Mouse (Mus musculus): ENCODE measurements around the gene Flywch2. TPM values are rescaled to one million over a fixed set of nuclear protein-coding genes. Genes with fewer than 3 reads are reported as not detected.
A peak's percentile ranks its signal among the peaks of the same experiment; 100 is the strongest.

Flywch2 gene
- polyA plus RNA-seq, 1 experiment from 2014 or later = 19.1 TPM

DNA sequence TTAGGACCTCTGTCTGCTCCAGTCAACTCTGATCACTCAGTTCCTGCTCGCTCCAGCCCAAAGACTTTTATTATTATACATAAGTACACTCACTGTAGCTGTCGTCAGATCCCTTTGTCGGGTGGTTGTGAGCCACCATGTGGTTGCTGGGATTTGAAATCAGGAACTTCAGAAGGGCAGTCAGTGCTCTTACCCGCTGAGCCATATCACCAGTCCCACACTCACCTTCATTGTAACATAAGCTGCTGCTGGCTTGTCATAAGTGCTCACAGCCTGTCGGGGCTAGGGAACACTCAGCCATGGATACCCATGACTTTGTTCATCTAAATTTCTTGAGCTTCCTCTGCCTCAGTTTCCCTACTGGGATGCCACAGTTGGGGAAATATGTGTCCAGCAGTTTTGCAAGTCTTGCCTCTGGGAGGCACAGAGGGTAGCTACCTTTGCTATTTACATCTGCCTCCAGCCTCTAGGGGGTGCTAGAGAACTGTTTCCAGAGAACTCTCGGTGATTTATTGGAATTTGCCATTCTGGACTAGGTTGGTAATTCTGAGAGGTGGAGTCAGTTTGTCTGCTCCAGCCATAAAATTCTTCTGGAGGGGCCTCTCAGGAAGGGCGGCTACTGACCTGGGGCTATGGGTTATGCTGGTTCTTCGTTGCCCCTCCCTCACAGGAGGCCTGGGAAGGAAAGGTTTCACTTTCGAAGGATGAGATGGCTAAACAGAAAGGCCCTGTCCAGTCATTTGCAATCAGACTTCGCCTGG lies 37.1 kb downstream of the Flywch2 start:
- Histone ChIP-seq H3K4me3 (ENCODE audit: low read depth, low read length) (peak overlapping the region; percentile 13), H3K4me1 (replicated peaks; ENCODE audit: control insufficient read depth, insufficient read depth, low read length) (no peaks in the 10 kb centered on the region; the same call in 1 of the 2 replicates), H3K9me3 (ENCODE audit: control insufficient read depth) (no peaks in the 10 kb centered on the region), H3K36me3 (ENCODE audit: control insufficient read depth, insufficient read depth) (peaks cover 24% of the 10 kb centered on the region; the same call in 1 of the 2 replicates), H3K4me2 (replicated peaks; ENCODE audit: low read depth) (peak overlapping the region; percentile 53), H3K9ac (ENCODE audit: low read depth, low read length) (no peak overlapping the region), H3K27ac (ENCODE audit: low read depth, low read length) (no peak overlapping the region), H3K27me3 (replicated peaks; ENCODE audit: control insufficient read depth, insufficient read depth, low read length) (peaks cover 19% of the 10 kb centered on the region)
- peak; percentile 92 for TF ChIP-seq CTCF (IDR thresholded peaks at IDR 0.05; ENCODE audit: low read depth)
- peak; percentile 77 for ATAC-seq
- 24% methylated on average over 10 of the region's 10 CpGs for WGBS

DNA sequence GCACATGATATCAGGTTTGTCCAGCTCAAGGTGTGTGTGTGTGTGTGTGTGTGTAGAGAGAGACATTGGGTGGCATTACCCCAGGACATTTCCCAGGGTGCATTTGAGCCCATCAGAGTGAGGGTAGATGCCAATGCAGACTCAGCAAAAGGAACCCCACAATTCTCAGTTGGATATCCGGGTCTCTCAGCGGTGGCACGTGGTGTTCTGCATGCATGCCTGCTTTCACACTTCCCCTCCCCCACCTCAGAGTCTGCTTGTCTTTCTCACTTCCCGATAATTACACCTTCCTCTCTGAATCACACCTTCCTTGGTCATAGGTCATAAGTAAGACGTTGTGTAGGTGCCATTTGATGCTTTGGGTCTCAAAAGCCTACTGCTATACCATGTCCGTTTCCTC lies 37.9 kb downstream of the Flywch2 start:
- peaks cover 17% of the 10 kb centered on the region; the same call in 1 of the 2 replicates for H3K36me3 ChIP-seq (ENCODE audit: control insufficient read depth, insufficient read depth)
- H3K9me3 ChIP-seq (ENCODE audit: control insufficient read depth) = no peaks in the 10 kb centered on the region
- no peaks in the 10 kb centered on the region; the same call in 1 of the 2 replicates for H3K4me1 ChIP-seq (replicated peaks; ENCODE audit: control insufficient read depth, insufficient read depth, low read length)
- H3K27me3 ChIP-seq (replicated peaks; ENCODE audit: control insufficient read depth, insufficient read depth, low read length) = peaks cover 25% of the 10 kb centered on the region
- H3K27ac ChIP-seq (ENCODE audit: low read depth, low read length) = no peak overlapping the region
- WGBS = 26% methylated on average over 6 of the region's 6 CpGs
- no peak overlapping the region for H3K4me3 ChIP-seq (ENCODE audit: low read depth, low read length)
- TF ChIP-seq CTCF (IDR thresholded peaks at IDR 0.05; ENCODE audit: low read depth) = no peak
- H3K4me2 ChIP-seq (replicated peaks; ENCODE audit: low read depth) = no peak overlapping the region
- H3K9ac ChIP-seq (ENCODE audit: low read depth, low read length) = no peak overlapping the region
- no peak for ATAC-seq

DNA sequence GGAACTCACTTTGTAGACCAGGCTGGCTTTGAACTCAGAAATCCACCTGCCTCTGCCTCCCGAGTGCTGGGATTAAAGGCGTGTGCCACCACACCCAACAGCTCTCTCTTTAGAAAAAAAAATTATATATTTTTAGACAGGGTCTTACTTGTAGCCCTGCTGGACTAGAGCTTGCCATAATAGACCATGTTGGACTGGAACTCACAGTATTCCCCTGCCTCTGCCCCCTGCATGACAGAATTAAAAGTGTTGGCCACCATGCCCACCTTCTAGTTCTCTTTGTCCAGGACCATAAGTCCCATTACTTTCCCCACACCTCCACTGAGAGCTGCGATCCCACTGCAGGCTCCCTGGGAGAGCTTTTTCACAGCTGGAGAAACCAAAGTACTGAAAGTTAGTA lies 38.4 kb downstream of the Flywch2 start:
- no peak overlapping the region for H3K4me3 ChIP-seq (ENCODE audit: low read depth, low read length)
- ATAC-seq = no peak

DNA sequence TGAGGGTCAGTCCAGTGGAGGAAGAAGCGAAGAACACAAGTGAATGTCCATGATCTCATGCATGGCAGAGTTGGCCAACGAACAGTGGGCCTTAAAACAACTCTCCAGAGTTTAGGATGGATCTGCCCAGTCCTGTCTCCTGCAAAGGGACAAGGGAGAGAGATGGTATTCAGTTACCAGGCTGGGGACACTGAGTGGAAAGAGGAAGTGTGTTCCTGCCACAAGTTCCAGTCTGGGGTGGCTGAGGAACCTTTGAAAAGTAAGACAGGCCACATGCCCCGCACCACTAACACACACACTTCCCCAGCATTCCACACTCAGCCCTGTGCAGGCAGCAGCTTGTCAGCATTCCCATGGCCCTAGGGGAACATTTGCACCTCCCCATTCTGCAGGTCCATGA lies 39.1 kb downstream of the Flywch2 start:
- H3K27ac ChIP-seq (ENCODE audit: low read depth, low read length) = no peak overlapping the region
- H3K4me2 ChIP-seq (replicated peaks; ENCODE audit: low read depth) = no peak overlapping the region
- no peak overlapping the region for H3K4me3 ChIP-seq (ENCODE audit: low read depth, low read length)
- peaks cover 4% of the 10 kb centered on the region; the same call in 1 of the 2 replicates for H3K4me1 ChIP-seq (replicated peaks; ENCODE audit: control insufficient read depth, insufficient read depth, low read length)
- H3K9me3 ChIP-seq (ENCODE audit: control insufficient read depth) = no peaks in the 10 kb centered on the region
- H3K36me3 ChIP-seq (ENCODE audit: control insufficient read depth, insufficient read depth) = peaks cover 9% of the 10 kb centered on the region; the same call in 1 of the 2 replicates
- H3K27me3 ChIP-seq (replicated peaks; ENCODE audit: control insufficient read depth, insufficient read depth, low read length) = peaks cover 37% of the 10 kb centered on the region
- no peak overlapping the region for H3K9ac ChIP-seq (ENCODE audit: low read depth, low read length)
- 76% methylated on average over 3 of the region's 3 CpGs for WGBS
- TF ChIP-seq CTCF (IDR thresholded peaks at IDR 0.05; ENCODE audit: low read depth) = no peak
- ATAC-seq = no peak

More for the DNA sequence above, 38.4 kb downstream of the Flywch2 start:
- H3K9me3 ChIP-seq (ENCODE audit: control insufficient read depth) = no peaks in the 10 kb centered on the region
- peaks cover 30% of the 10 kb centered on the region for H3K27me3 ChIP-seq (replicated peaks; ENCODE audit: control insufficient read depth, insufficient read depth, low read length)
- no peak overlapping the region for H3K27ac ChIP-seq (ENCODE audit: low read depth, low read length)
- 77% methylated on average over 3 of the region's 3 CpGs for WGBS
- no peak overlapping the region for H3K9ac ChIP-seq (ENCODE audit: low read depth, low read length)
- TF ChIP-seq CTCF (IDR thresholded peaks at IDR 0.05; ENCODE audit: low read depth) = no peak
- peaks cover 11% of the 10 kb centered on the region; the same call in 1 of the 2 replicates for H3K36me3 ChIP-seq (ENCODE audit: control insufficient read depth, insufficient read depth)
- no peak overlapping the region for H3K4me2 ChIP-seq (replicated peaks; ENCODE audit: low read depth)
- no peaks in the 10 kb centered on the region; the same call in 1 of the 2 replicates for H3K4me1 ChIP-seq (replicated peaks; ENCODE audit: control insufficient read depth, insufficient read depth, low read length)

DNA sequence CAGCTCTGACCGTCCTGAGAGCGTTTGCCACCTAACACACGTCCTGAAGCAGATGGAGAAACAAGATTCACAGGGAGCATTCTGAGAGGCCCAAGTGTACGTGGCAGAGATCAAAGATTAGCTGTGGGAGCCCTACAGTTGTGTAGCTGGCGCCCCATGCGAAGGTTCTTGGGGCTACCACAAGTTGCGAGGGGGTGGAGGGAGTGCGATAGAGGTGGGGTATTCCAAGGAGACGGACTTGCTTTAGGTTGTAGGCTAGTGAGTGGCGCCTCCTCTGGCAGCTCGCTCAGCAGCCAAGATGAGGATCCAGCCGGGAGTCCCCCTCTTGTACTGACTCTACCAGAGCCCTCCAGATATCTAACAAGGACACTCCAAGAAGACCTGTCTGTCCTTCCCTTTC lies 39.6 kb downstream of the Flywch2 start:
- Histone ChIP-seq H3K9me3 (ENCODE audit: control insufficient read depth) (no peaks in the 10 kb centered on the region), H3K36me3 (ENCODE audit: control insufficient read depth, insufficient read depth) (peaks cover 4% of the 10 kb centered on the region; the same call in 1 of the 2 replicates), H3K4me3 (ENCODE audit: low read depth, low read length) (peak overlapping the region; percentile 29), H3K27ac (ENCODE audit: low read depth, low read length) (no peak overlapping the region), H3K9ac (ENCODE audit: low read depth, low read length) (no peak overlapping the region), H3K27me3 (replicated peaks; ENCODE audit: control insufficient read depth, insufficient read depth, low read length) (peaks cover 42% of the 10 kb centered on the region), H3K4me2 (replicated peaks; ENCODE audit: low read depth) (peak overlapping the region; percentile 68), H3K4me1 (replicated peaks; ENCODE audit: control insufficient read depth, insufficient read depth, low read length) (peaks cover 4% of the 10 kb centered on the region; the same call in 1 of the 2 replicates)
- 19% methylated on average over 12 of the region's 12 CpGs for WGBS
- no peak for ATAC-seq
- TF ChIP-seq CTCF (IDR thresholded peaks at IDR 0.05; ENCODE audit: low read depth) = peak; percentile 56

DNA sequence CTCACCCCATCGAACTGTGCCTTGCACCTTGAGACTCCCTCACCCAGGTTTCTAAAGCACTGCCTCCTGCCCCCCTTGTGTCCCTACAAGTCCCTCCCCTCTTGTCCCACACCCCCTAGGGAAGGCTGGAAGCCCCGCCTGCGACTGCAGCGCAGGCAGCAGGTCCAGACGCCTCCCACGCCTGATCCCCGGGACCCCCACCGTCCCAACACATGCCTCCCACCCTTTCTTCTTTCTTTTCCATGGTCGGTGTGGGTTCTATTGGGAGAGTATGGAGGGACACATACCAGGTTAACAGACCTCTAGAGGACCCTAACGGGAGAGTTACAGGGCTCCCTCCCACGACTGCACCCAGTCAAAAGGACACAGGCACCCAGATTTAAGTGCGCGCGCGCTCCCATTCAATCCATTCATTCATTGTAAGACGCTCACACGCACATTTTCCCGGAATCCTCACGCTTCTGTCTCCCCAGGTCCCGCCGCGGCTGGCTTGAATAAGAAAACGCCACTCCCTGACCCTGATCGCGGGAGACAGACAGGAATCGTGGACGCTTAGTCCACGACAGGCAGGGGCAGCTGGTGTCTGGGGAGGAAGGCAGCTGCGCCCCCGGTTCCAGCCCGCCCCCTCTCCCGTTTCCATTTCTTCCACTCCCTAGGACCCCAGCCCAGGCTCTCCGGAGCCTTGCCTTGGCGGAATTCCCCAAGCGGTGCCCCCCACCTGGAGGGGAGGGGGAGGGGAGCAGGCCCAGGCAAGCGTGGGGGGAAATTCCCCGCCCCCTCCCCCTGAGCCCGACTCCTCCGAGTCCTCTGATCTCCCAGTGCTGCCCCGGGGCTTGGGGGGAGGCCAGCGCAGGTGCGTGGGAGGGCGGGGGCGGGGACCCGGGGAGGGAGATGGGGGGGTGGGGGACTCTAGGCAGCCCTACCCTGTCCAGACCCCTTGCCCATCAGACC lies 40.3 kb downstream of the Flywch2 start, which contains the start of gene Kremen2:
Gene Kremen2, minus strand, starts transcription at position 533 of the 951 bp plus-strand sequence.
- ATAC-seq = no peak
- H3K9ac ChIP-seq (ENCODE audit: low read depth, low read length) = no peak within 1 kb of the TSS
- no peaks in the 10 kb centered on the region for H3K36me3 ChIP-seq (ENCODE audit: control insufficient read depth, insufficient read depth)
- H3K27me3 ChIP-seq (replicated peaks; ENCODE audit: control insufficient read depth, insufficient read depth, low read length) = peaks cover 44% of the 10 kb centered on the region
- H3K9me3 ChIP-seq (ENCODE audit: control insufficient read depth) = no peaks in the 10 kb centered on the region
- H3K4me3 ChIP-seq (ENCODE audit: low read depth, low read length) = peak within 1 kb of the TSS; percentile 29
- WGBS = under 1% methylated on average over 43 of the region's 45 CpGs
- peak within 1 kb of the TSS; percentile 68 for H3K4me2 ChIP-seq (replicated peaks; ENCODE audit: low read depth)
- H3K27ac ChIP-seq (ENCODE audit: low read depth, low read length) = no peak within 1 kb of the TSS
- TF ChIP-seq CTCF (IDR thresholded peaks at IDR 0.05; ENCODE audit: low read depth) = no peak
- H3K4me1 ChIP-seq (replicated peaks; ENCODE audit: control insufficient read depth, insufficient read depth, low read length) = peaks cover 4% of the 10 kb centered on the region; the same call in 1 of the 2 replicates

Measured in intestine, postnatal 0 days (tissue).